Mouse (Mus musculus): ENCODE measurements at regions not wholly inside any gene's neighbourhood (a gene's known extent, or its start where the extent isn't known, plus 50 kb on each side); places are given as distances from the start of the nearest gene placed in this dataset.
"Not testable (repeated sequence)": the region's sequence is repeated elsewhere in the genome, so short reads cannot be mapped to it uniquely, and the experiment has no call there.

- not testable (repeated sequence) for H3K9ac ChIP-seq; H3K27ac ChIP-seq; H3K4me2 ChIP-seq (replicated peaks); ATAC-seq (ENCODE audit: low FRiP score, low read depth); H3K27me3 ChIP-seq; H3K4me1 ChIP-seq; H3K4me3 ChIP-seq; H3K9me3 ChIP-seq; H3K36me3 ChIP-seq
- 48% methylated on average over 12 of the region's 12 CpGs for WGBS
Observed at GRCm38 (mm10) chr6:3201507-3201906, 197.9 kb downstream of the Samd9l start.

- Histone ChIP-seq H3K4me1 (no peaks in the 10 kb centered on the region), H3K27ac (no peak overlapping the region), H3K9me3 (peaks cover 7% of the 10 kb centered on the region; the same call in 1 of the 2 replicates), H3K4me2 (replicated peaks) (no peak overlapping the region), H3K27me3 (no peaks in the 10 kb centered on the region), H3K4me3 (no peak overlapping the region), H3K9ac (no peak overlapping the region), H3K36me3 (no peaks in the 10 kb centered on the region)
- 67% methylated on average over 33 of the region's 33 CpGs for WGBS
- ATAC-seq (ENCODE audit: low FRiP score, low read depth), result no peak
Observed at GRCm38 (mm10) chr6:3201107-3201506, 198.3 kb downstream of the Samd9l start.

GRCm38 (mm10) chr6:3200586-3200985 is 198.8 kb downstream of the Samd9l start:
- not testable (repeated sequence) for H3K27ac ChIP-seq; H3K4me3 ChIP-seq; H3K9me3 ChIP-seq; H3K4me1 ChIP-seq; H3K36me3 ChIP-seq; H3K4me2 ChIP-seq (replicated peaks); ATAC-seq (ENCODE audit: low FRiP score, low read depth); H3K27me3 ChIP-seq; H3K9ac ChIP-seq
- 86% methylated on average over 18 of the region's 18 CpGs for WGBS

GRCm38 (mm10) chr6:3192424-3192820 is 206.9 kb downstream of the Samd9l start:
- H3K9me3 ChIP-seq; H3K4me2 ChIP-seq (replicated peaks); H3K27ac ChIP-seq; H3K9ac ChIP-seq; ATAC-seq (ENCODE audit: low FRiP score, low read depth); H3K4me3 ChIP-seq; H3K4me1 ChIP-seq; H3K36me3 ChIP-seq; H3K27me3 ChIP-seq: not testable (repeated sequence)
- 57% methylated on average over 1 of the region's 1 CpGs for WGBS

GRCm38 (mm10) chr6:3191695-3192423 is 207.5 kb downstream of the Samd9l start:
- H3K27ac ChIP-seq; H3K9me3 ChIP-seq; ATAC-seq (ENCODE audit: low FRiP score, low read depth); H3K36me3 ChIP-seq; H3K4me3 ChIP-seq; H3K4me1 ChIP-seq; H3K27me3 ChIP-seq; H3K9ac ChIP-seq; H3K4me2 ChIP-seq (replicated peaks): not testable (repeated sequence)
- 89% methylated on average over 6 of the region's 6 CpGs for WGBS

GRCm38 (mm10) chr6:3183819-3184199 is 215.6 kb downstream of the Samd9l start:
- no peak overlapping the region for H3K9ac ChIP-seq
- H3K4me1 ChIP-seq, result no peaks in the 10 kb centered on the region
- H3K4me2 ChIP-seq (replicated peaks), result no peak overlapping the region
- no peak overlapping the region for H3K27ac ChIP-seq
- ATAC-seq (ENCODE audit: low FRiP score, low read depth), result no peak
- H3K4me3 ChIP-seq, result no peak overlapping the region
- 39% methylated on average over 5 of the region's 5 CpGs for WGBS
- H3K36me3 ChIP-seq, result no peaks in the 10 kb centered on the region
- peaks cover 10% of the 10 kb centered on the region; the same call in 1 of the 2 replicates for H3K27me3 ChIP-seq
- peaks cover 22% of the 10 kb centered on the region for H3K9me3 ChIP-seq

GRCm38 (mm10) chr6:3182889-3183818 is 216.2 kb downstream of the Samd9l start:
- peaks cover 10% of the 10 kb centered on the region; the same call in 1 of the 2 replicates for H3K27me3 ChIP-seq
- ATAC-seq (ENCODE audit: low FRiP score, low read depth), result peak; percentile 75
- WGBS, result 42% methylated on average over 33 of the region's 33 CpGs

GRCm38 (mm10) chr6:3182424-3182841 is 216.9 kb downstream of the Samd9l start:
- H3K4me1 ChIP-seq, H3K27ac ChIP-seq, H3K36me3 ChIP-seq, H3K9ac ChIP-seq: not testable (repeated sequence)
- 34% methylated on average over 17 of the region's 17 CpGs for WGBS
- Histone ChIP-seq H3K4me3 (peak overlapping the region; percentile 22), H3K9me3 (peaks cover 22% of the 10 kb centered on the region), H3K27me3 (peaks cover 10% of the 10 kb centered on the region; the same call in 1 of the 2 replicates), H3K4me2 (replicated peaks) (peak overlapping the region; percentile 47)
- ATAC-seq (ENCODE audit: low FRiP score, low read depth), result peak; percentile 61

More at GRCm38 (mm10) chr6:3182889-3183818, 216.2 kb downstream of the Samd9l start:
- H3K9me3 ChIP-seq, result peaks cover 22% of the 10 kb centered on the region
- H3K27ac ChIP-seq, result no peak overlapping the region
- peak overlapping the region; percentile 22 for H3K4me3 ChIP-seq
- H3K4me1 ChIP-seq, result no peaks in the 10 kb centered on the region
- H3K9ac ChIP-seq, result no peak overlapping the region; the same call in 1 of the 2 replicates
- H3K4me2 ChIP-seq (replicated peaks), result peak overlapping the region; percentile 47
- no peaks in the 10 kb centered on the region for H3K36me3 ChIP-seq

- ATAC-seq (ENCODE audit: low FRiP score, low read depth); H3K9ac ChIP-seq: not testable (repeated sequence)
Observed at GRCm38 (mm10) chr6:3179603-3180348, 219.6 kb downstream of the Samd9l start.

GRCm38 (mm10) chr6:3169479-3169878 is 229.9 kb downstream of the Samd9l start:
- not testable (repeated sequence) for H3K9ac ChIP-seq; H3K36me3 ChIP-seq; H3K4me2 ChIP-seq (replicated peaks); H3K4me1 ChIP-seq; H3K4me3 ChIP-seq; H3K27me3 ChIP-seq; H3K27ac ChIP-seq; ATAC-seq (ENCODE audit: low FRiP score, low read depth); H3K9me3 ChIP-seq
- 66% methylated on average over 3 of the region's 4 CpGs for WGBS

More at GRCm38 (mm10) chr6:3179603-3180348, 219.6 kb downstream of the Samd9l start:
- not testable (repeated sequence) for H3K4me3 ChIP-seq; H3K4me1 ChIP-seq; H3K27ac ChIP-seq; H3K36me3 ChIP-seq; H3K4me2 ChIP-seq (replicated peaks)
- Histone ChIP-seq H3K9me3 (peaks cover 22% of the 10 kb centered on the region), H3K27me3 (peaks cover 10% of the 10 kb centered on the region; the same call in 1 of the 2 replicates)
- 77% methylated on average over 8 of the region's 10 CpGs for WGBS

- H3K36me3 ChIP-seq; ATAC-seq (ENCODE audit: low FRiP score, low read depth); H3K27ac ChIP-seq; H3K4me2 ChIP-seq (replicated peaks); H3K9ac ChIP-seq; H3K4me3 ChIP-seq; H3K27me3 ChIP-seq; H3K4me1 ChIP-seq; H3K9me3 ChIP-seq: not testable (repeated sequence)
- WGBS, result 54% methylated on average over 1 of the region's 1 CpGs
Observed at GRCm38 (mm10) chr6:3166149-3166548, 233.2 kb downstream of the Samd9l start.

- H3K9me3 ChIP-seq; H3K4me3 ChIP-seq; ATAC-seq (ENCODE audit: low FRiP score, low read depth); H3K36me3 ChIP-seq; H3K4me1 ChIP-seq; H3K27me3 ChIP-seq; H3K4me2 ChIP-seq (replicated peaks); H3K27ac ChIP-seq; H3K9ac ChIP-seq: not testable (repeated sequence)
- 57% methylated on average over 2 of the region's 2 CpGs for WGBS
Observed at GRCm38 (mm10) chr6:3151901-3152300, 247.5 kb downstream of the Samd9l start.
